Mouse (Mus musculus) E14TG2a.4 (cell line): ENCODE measurements at regions not wholly inside any gene's neighbourhood (a gene's known extent, or its start where the extent isn't known, plus 50 kb on each side); places are given as distances from the start of the nearest gene placed in this dataset.

Experiments
- CTCF ChIP-seq: conservative IDR thresholded peaks from 2 replicates; pipeline ENCODE4 v1.5.1; 2014; ENCODE audit warnings: low read length
- NANOG ChIP-seq: IDR thresholded peaks from 2 replicates; pipeline ENCODE4 v1.6.1; 2014; ENCODE audit warnings: borderline replicate concordance, low read length, mixed read lengths
- POU5F1 ChIP-seq: IDR thresholded peaks from 2 replicates; pipeline ENCODE4 v1.6.1; 2014; ENCODE audit warnings: low read length, borderline replicate concordance

- TF ChIP-seq CTCF (no peak), NANOG (no peak), POU5F1 (no peak)
Observed at GRCm38 (mm10) chr5:75754356-75754755, 179.6 kb downstream of the Kit start.
